Mouse (Mus musculus) hindbrain, embryonic 14.5 days (tissue): ENCODE results near the gene Polr1d. TPM values are rescaled to one million over a fixed set of nuclear protein-coding genes. Genes with fewer than 3 reads are reported as not detected.

Experiments used
- ATAC-seq: fragments of 200-750 bp; cut with Nextera tagmentation; 2 replicates; pipeline ENCODE4 v1.8.0; 2017; ENCODE audit warnings: moderate number of reproducible peaks, mild to moderate bottlenecking, moderate TSS enrichment, moderate library complexity; ENCODE audit not compliant: low FRiP score
- DNase-seq: peaks from one replicate; pipeline ENCODE4 v3.0.0-alpha.2; 2015; ENCODE audit warnings: low spot score
- H3K27ac ChIP-seq: fragments of 300-500 bp; sonication (generic); 2 replicates; pipeline ENCODE4 v1.5.1; 2014; ENCODE audit warnings: mild to moderate bottlenecking, moderate library complexity
- H3K27me3 ChIP-seq: fragments of 300-500 bp; sonication (generic); 2 replicates; pipeline ENCODE4 v1.6.1; 2014; ENCODE audit warnings: mild to moderate bottlenecking, low read length, mixed read lengths; ENCODE audit not compliant: control insufficient read depth, insufficient read depth
- H3K36me3 ChIP-seq: fragments of 300-500 bp; sonication (generic); replicated peaks from 2 replicates; pipeline ENCODE4 v1.6.1; 2014; ENCODE audit not compliant: control insufficient read depth, insufficient read depth
- H3K4me1 ChIP-seq: fragments of 300-500 bp; sonication (generic); replicated peaks from 2 replicates; pipeline ENCODE4 v1.6.1; 2014; ENCODE audit warnings: antibody characterized with exemption, low read length, mixed read lengths; ENCODE audit not compliant: control insufficient read depth, insufficient read depth
- H3K4me2 ChIP-seq: fragments of 300-500 bp; sonication (generic); replicated peaks from 2 replicates; pipeline ENCODE4 v1.6.1; 2014; ENCODE audit warnings: mild to moderate bottlenecking, moderate library complexity
- H3K4me3 ChIP-seq: fragments of 300-500 bp; sonication (generic); replicated peaks from 2 replicates; pipeline ENCODE4 v1.5.1; 2014; ENCODE audit warnings: mild to moderate bottlenecking, low read length
- H3K9ac ChIP-seq: fragments of 300-500 bp; sonication (generic); 2 replicates; pipeline ENCODE4 v1.6.1; 2014
- H3K9me3 ChIP-seq: fragments of 300-500 bp; sonication (generic); 2 replicates; pipeline ENCODE4 v1.6.1; 2016; ENCODE audit warnings: low read length; ENCODE audit not compliant: control insufficient read depth
- WGBS: fragments of 180-500 bp; shearing (Covaris S2); extraction: QIAGEN DNeasy Blood & Tissue Kit; methylation state at CpG from one replicate; pipeline ENCODE4 v1.1.7; 2014; 5-methylcytosine and 5-hydroxymethylcytosine counted together
- polyA plus RNA-seq: library from polyadenylated mRNA; unstranded; fragments of >200 nt; fragmentation: Nextera tagmentation; extraction: Ambion mirVana; gene quantifications from 2 replicates; pipeline ENCODE4 v1.2.1, GENCODE M21; 2014

The Polr1d gene
- polyA plus RNA-seq: 109 and 113 TPM in 2 replicates

DNA sequence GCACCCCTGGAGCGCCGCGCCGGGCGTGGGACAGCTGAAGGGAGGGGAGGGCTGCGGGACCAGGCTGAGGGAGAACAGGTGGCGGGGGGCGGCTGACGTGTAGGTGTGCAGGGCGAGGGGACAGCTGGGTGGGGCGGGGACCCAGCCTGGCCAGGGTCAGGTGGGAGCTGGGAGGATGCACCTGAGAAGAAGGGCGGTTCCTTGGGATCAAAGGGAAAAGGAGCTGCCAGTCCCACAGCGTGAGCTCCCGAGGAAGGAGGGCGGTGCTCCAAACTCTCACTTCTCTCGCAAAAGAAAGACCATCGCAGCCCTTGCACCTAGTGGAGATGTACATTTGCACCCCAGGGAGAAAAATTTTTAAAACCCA is at the start of gene Polr1d:
TSS of gene Polr1d (plus strand) at position 252 of the 367 bp plus-strand sequence.
- ATAC-seq: no peak; the same call in 1 of the 2 replicates
- 1% methylated on average over 17 of the region's 17 CpGs for WGBS
- DNase-seq: no peak

DNA sequence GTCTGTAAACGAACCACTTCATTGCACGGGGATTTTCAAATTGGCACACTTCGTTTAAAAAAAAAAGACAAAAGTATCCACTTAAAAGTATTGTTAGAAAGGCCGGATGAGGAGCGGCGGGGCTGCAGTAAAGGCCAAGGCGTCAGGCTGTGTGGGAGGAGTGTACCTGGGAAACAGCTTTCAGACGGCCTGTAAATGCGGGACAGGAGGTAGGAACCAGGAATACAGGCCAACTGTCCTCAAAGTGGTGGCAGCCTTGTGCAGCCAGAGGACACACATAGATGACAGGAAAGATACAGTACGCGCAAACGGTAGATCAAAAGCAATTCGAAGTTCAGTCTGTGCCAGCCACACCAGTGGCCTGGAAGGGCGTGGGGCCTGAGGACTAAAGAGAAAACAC is 45.6 kb upstream of the Polr1d start:
- no peaks in the 10 kb centered on the region for H3K9me3 ChIP-seq
- no peaks in the 10 kb centered on the region for H3K27me3 ChIP-seq
- no peak overlapping the region for H3K27ac ChIP-seq
- H3K9ac ChIP-seq: no peak overlapping the region
- no peak overlapping the region for H3K4me3 ChIP-seq
- WGBS: 89% methylated on average over 14 of the region's 14 CpGs
- no peaks in the 10 kb centered on the region; the same call in 1 of the 2 replicates for H3K36me3 ChIP-seq
- no peaks in the 10 kb centered on the region for H3K4me1 ChIP-seq
- no peak overlapping the region for H3K4me2 ChIP-seq
- no peak for ATAC-seq
- DNase-seq: no peak

More for the DNA sequence above, at the start of gene Polr1d:
- H3K27ac ChIP-seq: peak within 1 kb of the TSS; percentile 84
- peaks cover 14% of the 10 kb centered on the region for H3K4me1 ChIP-seq
- H3K9me3 ChIP-seq: no peaks in the 10 kb centered on the region
- peaks cover 4% of the 10 kb centered on the region; the same call in 1 of the 2 replicates for H3K36me3 ChIP-seq
- H3K4me3 ChIP-seq: peak within 1 kb of the TSS; percentile 65
- peak within 1 kb of the TSS; percentile 76 for H3K9ac ChIP-seq
- no peaks in the 10 kb centered on the region for H3K27me3 ChIP-seq
- peak within 1 kb of the TSS; percentile 82 for H3K4me2 ChIP-seq

- no peak overlapping the region for H3K4me2 ChIP-seq
- no peaks in the 10 kb centered on the region for H3K27me3 ChIP-seq
- no peaks in the 10 kb centered on the region for H3K4me1 ChIP-seq
- H3K36me3 ChIP-seq: no peaks in the 10 kb centered on the region
- no peak overlapping the region for H3K9ac ChIP-seq
- 94% methylated on average over 13 of the region's 13 CpGs for WGBS
- no peak overlapping the region for H3K4me3 ChIP-seq
- ATAC-seq: no peak
- DNase-seq: no peak
- H3K27ac ChIP-seq: no peak overlapping the region
- no peaks in the 10 kb centered on the region for H3K9me3 ChIP-seq
Observed at GRCm38 (mm10) chr5:147033155-147033554, 43.7 kb upstream of the Polr1d start.

DNA sequence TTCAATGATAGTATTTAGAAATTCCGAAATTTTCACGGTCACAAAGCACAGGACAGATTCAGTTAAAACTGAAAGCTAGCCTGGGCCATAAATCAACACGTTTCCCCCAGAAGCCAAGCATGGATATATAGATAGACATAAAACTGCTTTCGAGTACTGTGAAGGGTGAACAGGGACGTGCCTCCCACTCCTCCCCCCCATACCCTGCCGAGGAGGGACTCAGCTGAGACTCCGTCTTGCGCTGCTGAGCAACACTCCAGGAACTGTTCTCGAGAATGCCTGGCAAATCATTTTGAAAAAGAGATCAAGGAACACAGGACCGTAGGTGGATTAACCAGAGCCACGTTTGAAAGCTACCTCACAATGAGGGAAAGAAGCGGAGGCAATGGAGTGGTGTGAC is 42.6 kb upstream of the Polr1d start:
- no peak overlapping the region for H3K9ac ChIP-seq
- H3K4me2 ChIP-seq: no peak overlapping the region
- H3K27ac ChIP-seq: no peak overlapping the region
- H3K9me3 ChIP-seq: no peaks in the 10 kb centered on the region
- H3K27me3 ChIP-seq: no peaks in the 10 kb centered on the region
- no peaks in the 10 kb centered on the region for H3K36me3 ChIP-seq
- no peak for ATAC-seq
- DNase-seq: no peak
- WGBS: 65% methylated on average over 12 of the region's 12 CpGs
- no peak overlapping the region for H3K4me3 ChIP-seq
- H3K4me1 ChIP-seq: no peaks in the 10 kb centered on the region

DNA sequence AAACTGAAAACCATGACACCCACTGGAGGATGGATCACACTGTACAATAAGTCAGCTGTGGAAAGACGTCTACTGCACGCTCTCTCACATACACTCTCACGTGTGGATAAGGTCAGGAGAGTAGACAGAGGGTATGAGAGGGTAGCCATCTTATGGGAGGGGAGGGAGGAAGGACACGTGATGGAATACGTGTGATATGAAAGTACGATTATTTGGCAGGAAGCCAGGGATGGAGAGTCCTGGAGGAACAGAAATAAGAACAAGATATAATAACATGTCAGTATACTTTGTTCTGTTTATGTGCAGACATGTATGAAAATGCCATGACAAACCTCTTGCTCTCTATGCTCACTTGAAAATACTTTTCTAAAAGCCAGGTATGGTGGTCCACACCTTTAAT is 41.5 kb upstream of the Polr1d start:
- Histone ChIP-seq H3K27ac (no peak overlapping the region), H3K4me3 (no peak overlapping the region), H3K9ac (no peak overlapping the region), H3K9me3 (no peaks in the 10 kb centered on the region), H3K36me3 (no peaks in the 10 kb centered on the region), H3K4me2 (no peak overlapping the region), H3K4me1 (no peaks in the 10 kb centered on the region), H3K27me3 (no peaks in the 10 kb centered on the region; the same call in 1 of the 2 replicates)
- 73% methylated on average over 6 of the region's 6 CpGs for WGBS
- DNase-seq: no peak
- no peak for ATAC-seq

DNA sequence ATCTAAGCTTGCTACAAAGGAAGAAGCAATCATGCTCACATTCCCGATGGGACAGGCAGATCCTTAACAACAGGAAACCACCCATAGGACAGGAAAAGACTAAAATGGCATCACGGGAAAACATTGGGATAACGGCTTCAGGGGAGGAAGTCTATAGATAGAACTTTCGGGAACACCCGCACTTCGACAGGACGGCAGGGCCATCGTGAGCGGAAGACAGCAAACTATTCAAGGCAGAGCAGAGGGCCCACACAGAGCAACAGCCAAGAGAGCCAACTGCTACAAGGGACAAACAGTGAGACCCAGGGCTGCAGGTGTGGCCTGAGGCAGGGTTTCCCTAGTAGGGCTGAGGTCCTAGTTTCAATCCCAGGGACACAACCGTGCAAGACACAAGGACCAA is 40.8 kb upstream of the Polr1d start:
- Histone ChIP-seq H3K4me3 (no peak overlapping the region), H3K9me3 (no peaks in the 10 kb centered on the region), H3K9ac (no peak overlapping the region), H3K4me1 (no peaks in the 10 kb centered on the region), H3K27me3 (no peaks in the 10 kb centered on the region; the same call in 1 of the 2 replicates), H3K4me2 (no peak overlapping the region), H3K36me3 (no peaks in the 10 kb centered on the region), H3K27ac (no peak overlapping the region)
- WGBS: 89% methylated on average over 10 of the region's 10 CpGs
- DNase-seq: no peak
- ATAC-seq: no peak

DNA sequence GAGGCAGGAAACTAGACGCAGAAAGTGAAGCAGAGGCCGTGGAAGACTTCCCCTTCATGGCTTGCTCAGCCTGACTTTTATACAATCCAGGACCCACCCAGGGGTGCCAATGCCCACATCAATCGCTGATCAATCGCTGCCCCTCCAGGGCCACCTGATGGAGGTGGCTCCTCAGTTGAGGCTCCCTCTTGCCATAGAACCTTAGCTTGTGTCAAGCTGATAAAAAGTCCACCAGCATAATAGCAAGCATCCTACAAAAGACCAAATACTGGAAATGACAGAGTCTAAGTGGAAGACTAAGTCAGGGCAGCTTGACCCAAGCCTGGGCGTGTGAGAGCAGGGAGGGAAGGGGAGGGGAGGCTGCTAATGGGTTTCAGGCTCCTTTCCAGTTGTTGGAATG is 40.2 kb upstream of the Polr1d start:
- no peak overlapping the region for H3K4me2 ChIP-seq
- H3K4me3 ChIP-seq: no peak overlapping the region
- no peak overlapping the region for H3K9ac ChIP-seq
- H3K27me3 ChIP-seq: no peaks in the 10 kb centered on the region; the same call in 1 of the 2 replicates
- no peak for DNase-seq
- ATAC-seq: no peak
- WGBS: 91% methylated on average over 5 of the region's 5 CpGs
- H3K36me3 ChIP-seq: no peaks in the 10 kb centered on the region
- no peak overlapping the region for H3K27ac ChIP-seq
- no peaks in the 10 kb centered on the region for H3K4me1 ChIP-seq
- H3K9me3 ChIP-seq: no peaks in the 10 kb centered on the region

DNA sequence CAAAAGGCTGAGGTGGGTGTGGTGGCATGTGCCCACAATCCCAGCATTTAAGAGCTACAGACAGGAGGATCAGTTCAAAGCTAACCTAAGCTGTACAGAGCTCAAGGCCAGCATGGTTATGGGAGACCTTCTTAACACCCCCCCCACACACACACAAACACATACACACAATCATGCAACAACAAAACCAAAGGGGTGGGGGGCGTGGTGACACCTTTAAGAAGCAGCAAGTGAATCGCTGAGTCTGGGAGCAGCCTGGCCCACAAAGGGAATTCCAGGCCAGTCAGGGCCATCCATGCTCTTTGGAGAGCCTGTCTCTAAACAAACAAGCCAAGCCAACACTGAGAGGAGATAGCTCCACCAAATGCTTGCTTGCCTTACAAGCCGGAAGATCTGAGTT is 39.2 kb upstream of the Polr1d start:
- no peak for ATAC-seq

GRCm38 (mm10) chr5:147039394-147039793 is 37.5 kb upstream of the Polr1d start:
- Histone ChIP-seq H3K9me3 (no peaks in the 10 kb centered on the region), H3K9ac (no peak overlapping the region), H3K4me1 (peaks cover 11% of the 10 kb centered on the region), H3K4me3 (no peak overlapping the region), H3K36me3 (no peaks in the 10 kb centered on the region), H3K4me2 (no peak overlapping the region), H3K27ac (no peak overlapping the region), H3K27me3 (no peaks in the 10 kb centered on the region; the same call in 1 of the 2 replicates)
- 68% methylated on average over 5 of the region's 5 CpGs for WGBS
- ATAC-seq (no peak), DNase-seq (no peak)

More for the DNA sequence above, 39.2 kb upstream of the Polr1d start:
- Histone ChIP-seq H3K27ac (no peak overlapping the region), H3K4me2 (no peak overlapping the region), H3K27me3 (no peaks in the 10 kb centered on the region; the same call in 1 of the 2 replicates), H3K9ac (no peak overlapping the region), H3K4me1 (peaks cover 4% of the 10 kb centered on the region; the same call in 1 of the 2 replicates), H3K9me3 (no peaks in the 10 kb centered on the region), H3K36me3 (no peaks in the 10 kb centered on the region), H3K4me3 (no peak overlapping the region)
- 64% methylated on average over 3 of the region's 3 CpGs for WGBS
- DNase-seq: no peak
